Mouse (Mus musculus) layer of hippocampus, postnatal 14 days (tissue): ENCODE data around the gene Zfp687. TPM values are rescaled to one million over a fixed set of nuclear protein-coding genes. Genes with fewer than 3 reads are reported as not detected.

Experiments used
- DNase-seq, 2 experiments: peaks; one replicate each; pipeline ENCODE4 v3.0.0; 2021 to 2022; ENCODE audit warnings: low spot score in 2 of 2, mixed read lengths in 1 of 2
- microRNA-seq, 2 experiments: library from miRNA; unstranded; fragments of <30 nt; microRNA quantifications; one replicate each; pipeline ENCODE4 v1.2.0; 2021
- total RNA-seq, 2 experiments: library from RNA; stranded (reverse); gene quantifications; 2 replicates each; pipeline ENCODE4 v1.2.3; 2021

Gene Zfp687
- total RNA-seq, 2 experiments from 2014 or later: 26.6 to 28.6 TPM

DNA sequence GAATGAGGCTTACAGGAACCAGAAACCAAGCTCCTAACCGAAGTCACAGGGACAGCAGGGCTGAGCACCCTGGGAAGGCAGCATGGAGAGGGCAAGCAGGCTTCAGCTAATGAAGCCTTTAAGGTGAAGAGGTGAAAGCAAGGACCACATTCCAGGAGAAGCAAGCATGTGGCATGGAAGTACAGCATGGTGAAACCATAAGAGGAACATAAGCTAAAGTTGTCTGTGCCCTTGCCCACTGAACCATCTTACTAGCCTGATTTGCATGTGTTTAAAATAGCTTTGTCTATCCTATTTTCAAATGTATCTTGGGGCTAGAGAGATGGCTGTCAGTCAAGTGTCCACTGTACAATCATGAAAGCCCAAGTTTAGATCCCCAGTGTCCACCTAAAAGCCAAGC, 49.4 kb downstream of the Zfp687 start:
- no peak for DNase-seq

DNA sequence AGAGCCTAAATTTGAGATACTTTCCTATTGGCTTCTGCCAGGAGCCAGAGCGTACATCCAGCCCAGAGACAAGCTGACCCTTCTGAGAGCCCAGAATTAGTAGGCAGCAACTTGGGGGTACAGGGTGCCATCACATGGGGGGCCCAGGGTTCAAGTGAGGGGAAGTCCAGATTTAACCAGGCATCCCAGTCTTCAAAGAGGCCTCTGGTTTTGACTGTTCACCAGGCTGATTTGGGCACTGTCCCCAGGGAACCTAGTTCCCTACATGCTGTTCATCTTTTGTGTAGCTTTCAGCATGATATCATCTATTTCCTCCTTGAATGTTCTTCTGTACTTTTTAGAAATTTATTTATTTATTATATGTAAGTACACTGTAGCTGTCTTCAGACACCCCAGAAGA, 50.3 kb downstream of the Zfp687 start:
- DNase-seq: no peak

DNA sequence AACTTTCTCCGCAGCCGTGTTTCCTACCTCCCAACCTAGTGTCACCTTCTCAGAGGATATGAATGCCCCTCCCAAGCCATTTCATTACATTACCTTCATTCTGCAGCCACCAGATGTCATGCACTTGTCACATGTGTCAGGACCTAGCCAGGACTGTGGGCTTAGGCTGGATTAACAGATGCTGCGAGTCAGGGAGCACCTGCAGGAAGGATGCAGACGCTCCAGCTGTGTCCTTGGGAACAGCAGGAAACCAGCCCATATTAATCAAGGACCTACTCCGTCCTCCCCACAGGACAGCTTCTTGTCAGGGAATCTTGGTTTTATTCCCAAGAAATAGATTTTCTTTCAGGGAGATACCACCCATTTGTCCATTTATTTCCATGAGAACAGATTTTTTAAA, 54.9 kb downstream of the Zfp687 start:
- DNase-seq: no peak

DNA sequence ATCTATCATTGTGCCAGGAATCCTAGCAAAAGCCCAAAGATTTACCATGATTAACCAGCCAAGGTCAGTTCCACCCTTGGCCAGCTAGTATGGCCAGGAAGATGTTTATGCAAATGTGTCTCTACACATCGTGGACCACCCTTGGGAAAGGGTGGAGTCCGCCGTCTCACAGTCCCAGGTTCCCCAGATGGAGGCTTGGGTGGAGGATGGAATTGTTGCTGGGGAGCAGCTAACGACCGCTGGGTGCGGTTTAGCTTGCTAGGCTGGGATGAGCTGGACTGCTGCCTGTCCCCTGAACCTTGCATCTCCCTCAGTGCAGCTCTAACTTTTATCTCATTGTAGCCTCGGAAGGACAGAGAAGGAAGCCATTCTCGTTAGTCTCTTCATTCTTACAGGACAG, 55.4 kb downstream of the Zfp687 start:
- no peak for DNase-seq

DNA sequence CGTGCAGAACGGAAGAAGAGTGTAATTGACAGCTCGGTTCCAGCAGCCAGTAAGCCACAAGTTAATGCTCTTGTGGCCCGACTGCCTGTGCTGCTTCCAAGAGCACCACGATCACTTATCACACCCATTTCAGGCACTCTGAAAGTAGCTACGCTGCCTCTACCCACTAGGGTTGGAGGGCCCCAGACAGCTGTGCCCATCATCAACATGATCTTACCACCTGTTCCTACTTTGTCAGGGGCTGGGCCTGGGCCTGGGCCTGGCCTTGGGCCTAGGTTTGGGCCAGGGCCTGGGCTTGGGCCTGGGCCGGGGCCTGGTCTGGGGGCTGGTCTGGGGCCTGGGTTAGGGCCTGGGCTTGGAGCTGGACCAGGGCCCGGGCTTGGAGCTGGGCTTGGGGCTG, 57.0 kb downstream of the Zfp687 start:
- no peak for DNase-seq

Small RNA genes within 50 kb of the gene (microRNA-seq; reads per million reads assigned to microRNA genes)
- 2.0 reads per million in 2 experiments for gene Mir7013

Other genes starting within 250 kb of the Zfp687 start
- gene Cgn, start 229.0 kb downstream of the Zfp687 start, total RNA-seq: 1 to 10 TPM; 3.3 to 3.5 TPM
- gene Pogz, start 177.9 kb downstream of the Zfp687 start, total RNA-seq: 10 to 100 TPM; 52.0 to 53.3 TPM
- gene Psmb4, start 128.5 kb downstream of the Zfp687 start, total RNA-seq: 100 to 1,000 TPM; 271 to 301 TPM
- gene Selenbp1, start 82.4 kb downstream of the Zfp687 start, total RNA-seq: 1 to 10 TPM; 7.2 to 7.6 TPM
- gene Rfx5, start 61.4 kb downstream of the Zfp687 start, total RNA-seq: 10 to 100 TPM; 19.8 to 23.4 TPM
- 10 to 100 TPM; 52.3 to 54.4 TPM for gene Pi4kb, start 40.7 kb downstream of the Zfp687 start, total RNA-seq
- gene Psmd4, start 27.2 kb upstream of the Zfp687 start, total RNA-seq: 100 to 1,000 TPM; 155 TPM
- 10 to 100 TPM; 46.3 to 51.5 TPM for gene Pip5k1a, start 91.5 kb upstream of the Zfp687 start, total RNA-seq
- 10 to 100 TPM; 40.8 to 45.3 TPM for gene Vps72, start 95.6 kb upstream of the Zfp687 start, total RNA-seq
- gene Tmod4, start 109.0 kb upstream of the Zfp687 start, total RNA-seq: 1 to 10 TPM in 1 of 2 experiments, under 1 TPM in 1; 0.83 to 1.5 TPM
- 10 to 100 TPM; 39.6 to 41.2 TPM for gene Scnm1, start 118.6 kb upstream of the Zfp687 start, total RNA-seq
- 10 to 100 TPM; 22.5 to 22.8 TPM for gene Lysmd1, start 118.6 kb upstream of the Zfp687 start, total RNA-seq
- gene Tnfaip8l2, start 126.9 kb upstream of the Zfp687 start, total RNA-seq: 1 to 10 TPM; 2.3 to 3.0 TPM
- 10 to 100 TPM; 48.6 to 52.6 TPM for gene Sema6c, start 145.0 kb upstream of the Zfp687 start, total RNA-seq
- gene Gabpb2, start 202.5 kb upstream of the Zfp687 start, total RNA-seq: 10 to 100 TPM; 10.5 to 11.8 TPM
- gene Cdc42se1, start 213.3 kb upstream of the Zfp687 start, total RNA-seq: 10 to 100 TPM; 85.9 to 87.3 TPM
- 100 to 1,000 TPM; 496 to 516 TPM for gene Mllt11, start 216.7 kb upstream of the Zfp687 start, total RNA-seq
- not detected for gene Gm128, start 226.2 kb upstream of the Zfp687 start, total RNA-seq
- gene Bnipl, start 235.7 kb upstream of the Zfp687 start, total RNA-seq: under 1 TPM in 1 of 2 experiments, not detected in 1; 0.46 TPM